Mouse (Mus musculus) thymus, postnatal 10 days (tissue): ENCODE results near the gene Kin.

Experiments used
- DNase-seq, 2 experiments: peaks; one replicate each; pipeline ENCODE4 v3.0.0; 2021; ENCODE audit warnings: low spot score in 2 of 2

Kin gene

DNA sequence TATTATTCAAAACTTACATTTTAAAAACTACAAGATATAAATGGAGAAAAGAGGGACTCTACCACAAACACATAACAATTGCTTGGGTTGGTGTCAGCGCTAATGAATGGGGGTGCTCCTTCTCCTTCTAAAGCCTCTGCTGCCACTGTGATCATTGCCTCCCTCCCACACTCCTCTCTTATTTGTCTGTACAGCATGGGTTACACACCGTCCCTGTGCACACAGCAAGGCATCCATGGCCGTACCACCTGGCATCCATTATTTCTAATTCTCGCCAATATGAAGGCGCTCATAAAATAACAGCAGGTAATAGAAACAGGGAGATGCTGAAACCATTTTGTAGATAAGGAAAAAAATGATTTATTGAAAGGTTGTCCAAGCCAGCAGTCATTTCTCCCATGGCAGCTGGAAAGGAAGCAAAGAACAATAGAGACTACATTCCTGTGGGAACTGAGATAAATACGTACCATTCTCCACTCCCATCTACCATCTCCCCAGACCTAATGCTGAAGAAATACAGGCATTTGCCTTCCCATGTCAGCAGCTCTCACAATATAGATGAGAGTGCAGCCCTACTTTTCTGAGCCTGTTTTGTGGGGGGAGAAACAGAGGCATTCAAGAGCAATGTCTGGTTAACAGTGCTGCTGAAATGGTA, 28.3 kb downstream of the Kin start:
- DNase-seq: no peak

DNA sequence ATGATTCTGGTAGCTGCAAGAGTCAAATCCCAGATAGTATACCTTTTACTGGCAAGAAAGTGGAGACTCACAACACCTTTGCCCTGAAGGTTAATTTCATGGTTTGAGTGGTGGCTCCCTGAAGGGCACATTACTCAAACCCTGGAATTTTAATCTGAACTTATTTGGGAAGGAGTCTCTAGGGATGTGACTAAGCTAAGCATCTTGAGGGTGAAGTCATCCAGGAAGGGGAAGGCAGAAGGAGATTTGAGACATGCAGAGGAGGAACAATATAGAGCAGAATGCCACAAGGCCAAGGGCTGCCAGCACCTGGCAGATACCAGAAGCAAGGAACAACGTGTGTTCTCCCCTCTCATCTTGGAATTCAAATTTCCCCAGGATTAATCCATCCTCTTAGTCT, 38.4 kb downstream of the Kin start:
- DNase-seq: no peak

DNA sequence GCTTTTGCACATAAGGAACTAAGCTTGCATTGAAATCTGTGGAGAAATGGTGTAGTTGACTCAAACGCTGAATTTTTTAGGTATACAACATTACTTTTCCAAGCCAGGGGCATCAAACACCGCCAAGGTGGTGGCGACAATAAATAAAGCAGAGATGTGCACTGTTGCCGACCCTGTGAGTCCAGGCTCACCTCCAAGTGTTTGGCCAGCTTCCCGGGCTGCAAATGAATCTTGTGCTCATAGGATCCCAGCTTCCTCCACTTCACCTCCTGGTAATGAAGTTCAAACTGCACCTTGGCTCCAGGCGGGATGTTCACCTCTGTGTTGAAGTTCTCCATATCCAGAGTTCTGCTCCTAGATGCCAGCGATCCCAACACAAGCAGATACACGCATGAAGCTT, 38.9 kb downstream of the Kin start:
- no peak for DNase-seq

DNA sequence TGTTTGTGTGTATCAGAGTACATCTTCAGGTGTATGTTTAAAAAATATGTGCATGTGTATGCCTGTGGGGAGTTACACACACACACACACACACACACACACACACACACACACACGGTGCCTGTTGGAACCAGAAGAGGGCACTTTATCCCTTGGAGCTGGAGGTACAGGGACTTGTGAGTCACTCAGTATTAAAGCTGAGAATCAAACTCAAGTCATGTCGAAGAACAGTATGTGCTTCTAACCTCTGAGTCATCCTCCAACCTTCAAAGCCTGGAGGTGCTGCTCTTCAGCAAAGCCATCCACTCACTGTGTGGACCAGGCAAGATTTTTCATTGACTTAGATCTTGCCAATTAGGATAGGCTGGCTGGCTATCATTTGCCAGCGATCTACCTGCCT, 41.4 kb downstream of the Kin start:
- DNase-seq: no peak

DNA sequence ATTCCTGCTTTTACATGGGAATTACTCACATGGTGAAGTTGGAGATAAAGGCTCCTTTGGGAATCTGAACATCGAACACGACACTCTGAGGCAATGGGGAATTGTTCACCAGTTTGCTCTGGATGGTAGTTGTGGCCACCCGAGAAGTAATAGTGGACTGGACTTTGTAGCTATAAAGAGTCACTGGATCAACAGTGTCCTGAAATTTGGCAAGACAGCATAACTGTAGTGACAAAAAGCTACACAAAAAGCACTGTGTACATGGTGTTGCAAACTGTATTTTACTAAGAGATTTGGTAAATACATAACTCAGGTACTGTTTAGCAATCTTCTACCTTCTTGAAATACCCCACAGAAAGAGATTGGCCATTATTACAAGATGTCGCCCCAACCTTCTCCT, 45.7 kb downstream of the Kin start:
- no peak for DNase-seq

DNA sequence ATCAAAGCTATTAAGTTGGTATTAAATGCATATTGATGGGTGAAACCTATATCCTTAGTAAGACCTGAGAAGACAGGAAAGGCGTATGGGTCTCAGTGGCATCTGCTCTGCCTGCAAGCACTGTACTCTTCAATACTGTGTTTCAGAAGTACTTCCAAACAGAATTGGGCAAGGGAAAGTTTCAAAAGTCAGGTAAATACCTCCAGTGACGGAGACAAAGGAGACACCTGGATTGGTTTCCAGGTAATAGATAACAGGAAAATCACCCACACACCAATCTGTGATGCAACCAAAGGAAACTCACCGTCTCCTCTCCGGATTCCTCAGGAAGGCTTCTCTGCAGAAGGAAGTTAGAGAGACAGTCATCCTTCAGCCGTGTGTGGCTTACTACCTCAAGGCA, 47.1 kb downstream of the Kin start:
- DNase-seq: no peak

DNA sequence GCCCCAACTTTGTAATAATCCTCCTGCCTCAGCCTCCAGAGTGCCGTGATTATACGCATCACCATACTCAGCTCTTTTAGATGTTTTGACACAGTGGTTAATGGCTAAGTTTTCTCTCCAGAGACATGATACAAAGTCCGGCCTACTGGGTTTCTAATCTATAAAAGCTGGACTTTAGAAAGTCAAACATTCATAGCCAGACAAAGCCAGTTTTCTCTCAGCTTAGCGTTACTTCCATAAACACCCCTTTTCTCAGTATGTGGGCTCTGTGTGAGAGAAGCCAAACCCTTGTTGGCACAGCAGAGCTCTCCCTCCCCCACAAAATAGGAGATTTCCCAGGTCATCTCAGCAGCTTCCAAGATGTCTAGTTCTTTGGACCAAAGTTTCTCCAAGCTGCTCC, 48.2 kb downstream of the Kin start:
- no peak for DNase-seq

DNA sequence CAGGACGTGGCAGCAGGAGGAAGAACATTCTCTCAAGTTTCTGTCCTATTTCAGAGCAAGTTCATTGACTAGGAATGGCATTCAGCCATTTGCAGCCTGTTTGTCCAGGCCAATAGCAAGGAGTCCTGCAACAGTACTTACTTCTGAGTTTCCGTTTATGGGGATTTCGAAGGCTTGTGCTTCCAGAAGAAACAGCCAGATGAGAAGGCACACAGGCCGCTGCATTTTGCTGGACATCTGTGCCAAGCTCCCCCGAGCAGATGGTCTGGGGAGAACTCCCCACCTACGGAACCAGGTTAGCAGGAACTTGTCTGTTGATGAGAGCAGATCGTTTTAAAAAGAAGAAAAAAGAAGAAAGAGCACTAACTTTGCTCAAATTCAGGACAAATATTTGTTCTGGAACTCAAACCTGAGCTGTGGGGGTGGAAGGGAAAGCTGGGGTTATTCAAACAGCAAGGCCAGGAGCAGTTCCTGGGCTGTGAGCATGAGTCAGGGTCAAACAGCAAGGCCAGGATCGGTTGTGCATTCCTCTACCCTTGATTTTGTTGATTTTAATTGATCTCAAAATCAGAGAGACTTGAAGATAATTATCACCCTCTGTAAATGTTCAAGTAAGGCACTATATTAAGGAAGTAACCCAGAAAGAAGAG, 50.1 kb downstream of the Kin start:
- no peak for DNase-seq

DNA sequence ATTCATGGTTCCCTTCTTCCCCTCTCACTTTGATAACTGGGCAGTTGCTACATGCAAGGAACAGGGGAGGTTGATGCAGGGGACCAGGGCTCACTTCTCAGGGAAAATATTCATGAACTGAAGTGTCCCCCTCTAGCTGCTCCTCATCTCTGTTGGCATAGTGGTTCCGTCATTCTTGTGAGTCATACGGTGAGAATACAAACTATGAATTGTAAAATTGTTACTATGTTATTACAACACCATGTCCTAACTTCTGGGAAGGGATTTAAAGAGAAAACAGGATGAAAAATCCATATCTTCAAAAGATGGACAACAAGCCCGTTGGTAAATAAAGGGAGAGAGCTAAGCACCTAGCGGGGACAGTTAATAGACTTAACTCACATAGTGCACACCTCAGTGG, 50.9 kb downstream of the Kin start, which contains the start of gene Itih2:
TSS of gene Itih2 (minus strand) at position 101 of the 400 bp plus-strand sequence.
- DNase-seq: no peak

DNA sequence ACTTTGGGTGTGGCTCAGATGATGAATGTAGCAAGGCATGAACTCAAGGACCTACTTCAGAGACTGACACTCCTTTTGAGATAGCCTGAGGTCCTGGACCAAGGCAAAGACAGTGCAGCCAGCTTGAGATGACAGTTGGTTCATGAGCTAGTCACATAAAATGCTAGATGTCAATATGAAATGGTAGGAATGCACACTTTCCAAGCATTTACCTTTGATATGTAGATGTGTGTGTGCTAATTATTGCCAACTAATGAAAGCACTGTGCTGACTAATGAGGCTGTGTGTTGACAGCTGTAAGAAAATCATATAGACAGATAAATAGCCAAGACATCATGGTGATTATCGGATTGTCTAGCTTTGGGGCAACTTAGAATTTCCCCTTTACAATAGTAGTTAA, 51.7 kb downstream of the Kin start:
- no peak for DNase-seq

DNA sequence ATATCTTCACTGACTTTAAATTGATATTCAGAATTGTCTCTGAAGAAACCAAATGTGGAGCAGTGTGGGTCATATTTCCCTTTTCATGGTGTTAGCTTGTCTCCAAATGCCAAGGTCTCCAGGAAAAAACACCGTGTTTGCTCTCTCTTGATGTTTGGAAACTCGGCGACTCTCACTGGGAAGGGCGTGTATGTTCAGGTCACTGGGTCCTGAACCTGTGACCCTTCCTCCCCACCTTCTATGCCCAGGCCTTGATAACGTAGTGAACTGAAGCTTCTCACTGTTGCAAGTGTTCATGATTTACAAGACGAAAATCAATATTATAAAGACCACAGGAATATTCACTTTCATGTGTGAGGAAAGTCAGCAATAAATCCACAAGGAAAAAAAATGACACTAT, 53.5 kb downstream of the Kin start:
- no peak for DNase-seq

DNA sequence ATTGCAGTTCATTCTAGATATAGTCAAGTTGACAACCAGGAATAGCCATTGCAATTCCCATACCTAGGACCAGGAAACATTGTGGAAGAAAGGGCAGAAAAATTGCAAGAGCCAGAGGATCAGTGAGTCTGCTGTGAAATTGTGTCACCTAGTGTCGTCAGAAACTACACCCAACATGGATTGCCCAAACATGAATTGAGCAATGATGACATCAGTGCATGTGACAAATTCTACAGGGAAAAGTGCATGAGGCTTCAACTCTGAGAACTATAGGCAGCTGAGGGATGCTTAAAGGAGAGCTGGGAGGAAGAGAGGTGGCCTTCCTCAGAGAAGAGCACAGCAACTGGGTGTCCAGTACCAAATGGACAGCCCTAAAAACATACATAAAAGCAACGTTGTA, 56.9 kb downstream of the Kin start:
- DNase-seq: no peak

DNA sequence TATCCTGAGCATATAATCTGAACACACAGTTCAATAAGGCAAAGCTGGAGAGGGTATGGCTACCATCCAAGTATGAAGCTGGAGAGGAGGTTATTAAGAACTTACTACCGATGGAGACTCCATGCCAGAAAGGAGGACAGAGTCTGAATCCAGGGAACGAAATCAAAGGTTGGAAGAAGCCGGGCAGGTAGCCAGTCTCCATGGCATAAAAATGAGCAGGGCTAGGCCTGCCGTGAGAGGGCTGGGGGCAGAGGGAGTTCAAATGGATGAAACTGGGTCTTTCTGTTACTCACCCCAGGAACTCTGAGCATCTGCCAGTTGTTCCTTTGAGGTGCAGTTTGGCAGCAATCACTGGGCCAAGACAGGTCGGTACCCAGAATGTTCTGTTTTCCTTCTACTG, 60.1 kb downstream of the Kin start:
- DNase-seq: no peak
